Mouse (Mus musculus): ENCODE measurements around the gene Cdh4.

The Cdh4 gene

DNA sequence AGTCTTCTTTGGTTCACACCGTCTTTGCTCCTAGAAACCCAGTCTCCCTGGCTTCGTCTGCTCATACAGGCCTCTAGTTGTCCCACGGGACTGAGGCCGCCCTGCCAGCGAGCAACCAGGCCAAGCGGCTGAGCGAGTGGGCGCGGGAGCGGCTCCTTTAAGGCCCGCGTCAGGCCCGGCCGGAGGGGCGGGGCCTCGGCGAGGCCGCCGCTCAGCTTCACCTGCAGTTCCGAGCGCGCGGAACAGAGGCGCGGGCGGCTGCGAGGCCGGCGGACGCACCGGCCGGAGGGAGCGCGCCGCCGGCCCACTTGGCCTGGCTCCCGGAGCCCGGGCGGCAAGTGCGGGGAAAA lies at the start of gene Cdh4:
Gene Cdh4, plus strand, starts transcription at position 241 of the 350 bp plus-strand sequence.
- DNase-seq: peak; percentile 90

GRCm38 (mm10) chr2:179395442-179395841 lies 46.8 kb upstream of the Cdh4 start:
- DNase-seq: no peak

- DNase-seq: no peak
These were observed 42.5 kb upstream of the Cdh4 start for GRCm38 (mm10) chr2:179399645-179400249.

- DNase-seq: no peak
These were observed 31.2 kb upstream of the Cdh4 start for GRCm38 (mm10) chr2:179410866-179411561.

DNA sequence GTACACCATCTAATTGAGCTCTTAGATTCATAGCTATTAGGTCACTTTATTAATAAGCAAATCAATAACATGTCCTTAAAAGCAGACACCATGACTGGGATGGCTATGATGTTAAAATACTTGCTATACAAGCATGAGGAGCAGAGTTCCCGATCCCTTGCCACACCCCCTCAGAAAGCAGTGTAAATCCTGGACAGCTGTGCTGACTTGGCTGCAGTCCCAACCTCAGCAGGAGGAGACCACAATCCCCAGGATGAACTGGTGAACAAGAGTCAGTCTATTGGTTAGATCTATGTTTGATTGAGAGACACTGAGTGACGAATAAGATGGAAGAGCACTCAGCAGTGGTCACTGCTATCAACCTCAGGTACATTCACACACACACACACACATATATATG lies 29.3 kb upstream of the Cdh4 start:
- peak; percentile 42 for DNase-seq

- DNase-seq: peak; percentile 73
These were observed 28.0 kb upstream of the Cdh4 start for GRCm38 (mm10) chr2:179414253-179414652.

- DNase-seq: no peak
These were observed 27.5 kb upstream of the Cdh4 start for GRCm38 (mm10) chr2:179414704-179415103.

DNA sequence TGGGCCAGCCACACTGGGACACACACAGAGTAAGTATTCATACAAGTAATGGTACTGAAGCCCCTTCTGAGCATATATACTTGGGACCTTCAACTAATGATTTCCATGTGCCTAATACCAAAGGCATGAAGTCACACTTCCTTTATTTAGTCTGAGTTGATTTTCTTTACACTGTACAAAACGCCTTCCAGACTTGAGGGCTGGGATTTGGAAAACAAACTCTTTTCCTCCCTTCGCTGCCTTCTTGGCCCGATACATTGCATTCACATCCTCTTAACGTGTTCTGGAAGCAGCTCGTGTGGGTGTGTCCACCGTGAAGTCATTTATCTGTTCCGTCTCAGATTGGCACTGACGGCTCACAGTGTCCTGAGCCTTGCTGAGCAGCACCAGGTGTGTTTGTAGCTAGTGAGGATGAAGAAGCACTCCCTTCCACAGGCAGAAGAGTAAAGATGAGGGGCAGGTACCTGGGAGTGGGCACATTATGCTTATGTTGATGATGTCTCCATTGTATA lies 26.3 kb upstream of the Cdh4 start:
- no peak for DNase-seq

DNA sequence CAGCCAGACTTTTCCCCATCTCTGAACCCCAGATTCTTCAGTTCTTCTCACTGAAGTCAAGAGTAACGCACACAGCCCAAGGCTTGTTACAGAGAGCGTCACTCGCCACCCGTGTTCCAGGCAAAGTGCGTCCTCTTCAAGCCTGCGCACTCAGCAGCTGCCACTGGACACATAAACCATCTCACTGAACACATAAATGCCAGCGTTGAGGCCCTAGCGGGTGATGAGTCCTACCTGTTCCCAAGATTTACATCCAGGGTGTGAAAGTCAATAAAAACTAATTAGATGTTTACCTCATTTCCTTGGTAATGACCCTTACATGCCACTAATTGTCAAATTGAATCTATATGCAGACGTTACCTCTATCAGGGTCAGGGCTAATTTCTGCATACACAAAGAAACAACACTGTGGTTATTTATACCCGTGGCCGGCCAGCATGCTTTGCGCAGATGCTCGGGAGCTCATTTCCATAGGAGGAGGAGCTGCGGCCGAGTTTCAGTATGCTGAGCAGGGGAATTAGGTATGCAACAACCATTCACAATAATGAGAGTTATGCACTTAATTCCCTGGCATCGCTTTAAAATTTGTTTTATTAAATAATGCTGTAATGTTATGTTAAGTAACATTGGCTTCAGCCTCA lies 25.5 kb upstream of the Cdh4 start:
- no peak for DNase-seq

DNA sequence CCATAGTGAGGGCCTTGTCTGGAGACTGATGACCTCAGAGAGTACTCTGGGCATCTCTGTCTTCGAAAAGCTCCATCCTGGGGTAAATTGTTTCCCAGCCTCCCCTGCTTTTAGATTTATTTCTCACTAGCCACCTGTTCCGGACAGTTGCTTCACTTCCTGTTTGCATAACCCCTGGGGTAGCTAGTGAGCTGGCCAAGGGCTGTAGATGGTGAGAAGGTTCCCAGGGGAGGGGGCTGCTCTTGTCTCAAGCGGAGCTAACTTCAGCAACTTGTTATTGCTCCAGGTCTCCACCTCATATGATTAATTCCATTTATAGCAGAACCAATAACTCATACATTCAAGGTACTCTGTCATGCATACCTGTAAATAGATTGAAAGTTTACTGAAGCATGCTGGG lies 16.6 kb upstream of the Cdh4 start:
- no peak for DNase-seq

DNA sequence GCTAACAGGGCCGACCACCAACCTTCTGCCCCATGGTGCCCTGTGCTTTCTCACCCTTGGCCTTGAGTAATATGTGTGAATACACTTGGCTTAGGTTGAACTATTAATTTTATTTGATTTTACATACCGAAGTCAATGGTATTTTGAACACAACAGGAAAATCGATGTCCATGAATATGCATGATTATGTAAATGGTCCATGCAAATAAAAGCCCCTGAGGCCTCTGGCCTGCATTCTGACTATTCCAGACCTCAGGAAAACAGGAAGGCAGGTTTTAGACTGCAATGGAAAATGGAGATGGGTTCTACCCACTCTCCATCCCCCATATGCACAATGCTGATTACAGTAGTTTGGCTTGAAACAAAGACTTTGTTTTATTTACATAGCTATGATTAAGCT lies 13.3 kb upstream of the Cdh4 start:
- no peak for DNase-seq

GRCm38 (mm10) chr2:179440161-179440560 lies 2.1 kb upstream of the Cdh4 start:
- DNase-seq: peak; percentile 27

GRCm38 (mm10) chr2:179441086-179441485 lies 1.1 kb upstream of the Cdh4 start:
- DNase-seq: no peak

DNA sequence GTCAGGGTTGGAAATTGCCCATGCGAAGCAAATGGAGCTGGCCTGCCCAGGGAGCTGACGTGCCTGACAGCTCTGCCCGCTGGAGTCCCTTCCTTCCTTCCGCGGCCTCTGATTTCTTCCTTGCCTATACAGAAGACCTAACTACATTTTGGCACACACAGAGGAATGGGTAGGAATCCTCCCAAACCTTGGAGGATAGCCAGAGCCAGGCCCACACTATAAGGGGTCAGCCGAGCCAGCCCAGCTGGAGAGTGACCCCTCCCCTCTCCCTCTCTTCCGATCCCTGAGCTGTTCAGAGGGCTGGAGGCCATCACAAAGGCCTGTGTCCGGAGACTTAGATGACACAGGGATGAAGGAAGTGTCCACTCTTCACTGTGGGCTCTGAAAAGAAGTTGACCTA lies 514 bp upstream of the Cdh4 start:
- peak; percentile 77 for DNase-seq

- peak; percentile 83 for DNase-seq
These were observed 452 bp downstream of the Cdh4 start for GRCm38 (mm10) chr2:179442541-179443225.

DNA sequence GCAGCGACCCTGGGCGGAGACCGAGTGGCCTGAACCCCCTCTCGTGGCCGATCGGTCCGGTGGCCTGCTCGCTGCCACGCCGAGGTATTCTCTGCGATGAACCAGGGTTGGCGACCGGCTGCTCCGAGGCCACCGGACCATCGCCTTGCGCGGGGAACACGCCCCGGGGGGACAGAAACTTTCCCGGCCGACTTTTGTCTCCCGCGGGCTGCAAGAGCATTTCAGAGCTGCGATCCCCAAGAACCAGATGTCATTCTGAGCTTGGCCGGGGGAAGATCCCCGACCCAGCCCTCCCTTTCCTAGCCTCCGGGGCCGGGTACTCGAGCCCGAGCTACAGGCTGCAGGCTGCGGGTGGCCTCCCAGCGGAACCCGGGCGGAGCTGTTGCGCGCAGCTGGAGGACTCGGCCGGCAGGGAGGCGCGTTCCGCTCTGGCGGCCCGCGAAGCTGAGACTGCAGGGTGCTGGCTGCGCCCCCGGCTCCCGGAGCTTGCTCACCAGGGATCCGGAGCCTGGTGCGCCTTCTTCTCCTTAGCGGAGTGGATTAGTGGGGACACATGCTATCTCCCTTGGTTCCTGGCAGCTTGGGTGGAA lies 1.1 kb downstream of the Cdh4 start:
- DNase-seq: peak; percentile 74

GRCm38 (mm10) chr2:179443959-179444358 lies 1.7 kb downstream of the Cdh4 start:
- peak; percentile 60 for DNase-seq

DNA sequence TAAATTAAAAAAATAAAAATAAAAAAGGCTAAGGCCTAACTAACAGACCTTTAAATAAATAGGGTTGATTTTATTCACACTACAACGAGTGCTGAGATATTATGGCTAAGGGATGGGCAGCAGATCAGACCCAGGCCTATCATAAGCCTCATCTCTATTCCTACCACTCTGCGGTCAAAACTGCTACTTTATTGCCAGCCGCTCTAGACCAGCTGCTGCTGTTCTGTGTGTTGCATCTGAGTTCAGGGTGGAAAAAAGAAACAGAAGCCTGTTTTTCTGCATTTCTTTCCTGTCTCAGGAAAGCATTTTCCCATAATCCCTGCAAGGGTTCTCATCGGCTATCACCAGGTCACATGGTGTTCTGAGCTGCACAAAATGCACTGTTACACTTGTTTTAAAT lies 6.0 kb downstream of the Cdh4 start:
- no peak for DNase-seq

DNA sequence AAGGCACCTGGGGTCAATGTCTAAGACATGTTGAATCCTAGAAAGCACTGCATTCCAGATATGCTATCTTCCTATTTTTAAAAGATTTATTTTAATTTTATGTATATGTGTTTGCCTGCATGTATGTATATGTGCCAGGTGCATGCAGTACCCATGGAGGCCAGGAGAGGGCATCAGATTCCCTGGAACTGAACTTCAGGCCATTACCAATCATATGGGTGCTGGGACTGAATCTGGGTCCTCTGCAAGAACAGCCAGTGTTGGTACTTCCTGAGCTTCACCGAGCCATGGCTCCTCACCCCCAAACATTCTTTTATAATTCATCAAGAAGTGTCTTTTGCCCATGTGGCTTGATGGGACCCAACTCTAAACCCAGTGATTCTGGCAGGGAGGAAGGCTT lies 6.8 kb downstream of the Cdh4 start:
- no peak for DNase-seq

- no peak for DNase-seq
These were observed 17.0 kb downstream of the Cdh4 start for GRCm38 (mm10) chr2:179459196-179459595.

- no peak for DNase-seq
These were observed 17.4 kb downstream of the Cdh4 start for GRCm38 (mm10) chr2:179459606-179460005.

DNA sequence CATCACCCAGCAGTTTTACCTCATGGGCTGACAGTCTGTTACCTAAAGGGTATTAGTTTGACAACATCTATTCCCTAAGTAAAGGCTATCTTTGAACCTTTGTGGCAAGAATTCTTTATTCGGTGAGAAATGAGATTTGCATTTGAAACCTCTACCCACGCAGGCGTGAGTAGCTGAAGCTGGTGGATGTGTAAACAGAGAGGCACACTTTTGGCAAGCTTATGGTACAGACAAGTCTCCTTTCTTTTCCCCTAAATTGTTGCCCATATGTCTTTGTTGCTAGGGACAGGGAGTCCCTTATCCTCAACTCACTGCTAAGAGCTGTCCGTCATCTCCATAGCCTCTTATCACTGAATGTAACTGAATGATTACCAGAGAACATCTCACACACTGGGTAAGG lies 21.3 kb downstream of the Cdh4 start:
- no peak for DNase-seq

GRCm38 (mm10) chr2:179467839-179468445 lies 25.7 kb downstream of the Cdh4 start:
- DNase-seq: peak; percentile 91
